Mouse (Mus musculus): ENCODE measurements at regions not wholly inside any gene's neighbourhood (a gene's known extent, or its start where the extent isn't known, plus 50 kb on each side); places are given as distances from the start of the nearest gene placed in this dataset.

- no peak for DNase-seq (ENCODE audit: low spot score in 2 of 2)
Observed at GRCm38 (mm10) chr1:60665329-60665728, 51.3 kb upstream of the Cd28 start.

GRCm38 (mm10) chr1:60662301-60662986 lies 54.2 kb upstream of the Cd28 start:
- DNase-seq (ENCODE audit: low spot score in 2 of 2) = no peak

- no peak for DNase-seq (ENCODE audit: low spot score in 2 of 2)
Observed at GRCm38 (mm10) chr1:60661857-60662256, 54.7 kb upstream of the Cd28 start.

GRCm38 (mm10) chr1:60659604-60660003 lies 57.0 kb upstream of the Cd28 start:
- DNase-seq (ENCODE audit: low spot score in 2 of 2) = no peak

- no peak for DNase-seq (ENCODE audit: low spot score in 2 of 2)
Observed at GRCm38 (mm10) chr1:60659041-60659440, 57.6 kb upstream of the Cd28 start.

- DNase-seq (ENCODE audit: low spot score in 2 of 2) = no peak
Observed at GRCm38 (mm10) chr1:60658383-60658782, 58.2 kb upstream of the Cd28 start.

GRCm38 (mm10) chr1:60657511-60657910 lies 59.1 kb upstream of the Cd28 start:
- no peak for DNase-seq (ENCODE audit: low spot score in 2 of 2)

- DNase-seq (ENCODE audit: low spot score in 2 of 2) = no peak
Observed at GRCm38 (mm10) chr1:60656976-60657375, 59.6 kb upstream of the Cd28 start.

GRCm38 (mm10) chr1:60655691-60656595 lies 60.7 kb upstream of the Cd28 start:
- DNase-seq (ENCODE audit: low spot score in 2 of 2) = no peak

- DNase-seq (ENCODE audit: low spot score in 2 of 2) = no peak
Observed at GRCm38 (mm10) chr1:60655206-60655605, 61.4 kb upstream of the Cd28 start.

- DNase-seq (ENCODE audit: low spot score in 2 of 2) = no peak
Observed at GRCm38 (mm10) chr1:60652570-60653011, 64.0 kb upstream of the Cd28 start.

GRCm38 (mm10) chr1:60650158-60650557 lies 66.4 kb upstream of the Cd28 start:
- DNase-seq (ENCODE audit: low spot score in 2 of 2) = no peak

- DNase-seq (ENCODE audit: low spot score in 2 of 2) = no peak
Observed at GRCm38 (mm10) chr1:60649303-60649850, 67.2 kb upstream of the Cd28 start.

- no peak for DNase-seq (ENCODE audit: low spot score in 2 of 2)
Observed at GRCm38 (mm10) chr1:60646828-60647227, 69.8 kb upstream of the Cd28 start.

- DNase-seq (ENCODE audit: low spot score in 2 of 2) = no peak
Observed at GRCm38 (mm10) chr1:60646174-60646573, 70.4 kb upstream of the Cd28 start.

GRCm38 (mm10) chr1:60645176-60645575 lies 71.4 kb upstream of the Cd28 start:
- no peak for DNase-seq (ENCODE audit: low spot score in 2 of 2)

- no peak for DNase-seq (ENCODE audit: low spot score in 2 of 2)
Observed at GRCm38 (mm10) chr1:60642761-60643160, 73.8 kb upstream of the Cd28 start.

GRCm38 (mm10) chr1:60642175-60642574 lies 74.4 kb upstream of the Cd28 start:
- DNase-seq (ENCODE audit: low spot score in 2 of 2) = no peak

GRCm38 (mm10) chr1:60641324-60641764 lies 74.4 kb upstream of the Raph1 start:
- no peak for DNase-seq (ENCODE audit: low spot score in 2 of 2)

GRCm38 (mm10) chr1:60639536-60639935 lies 72.6 kb upstream of the Raph1 start:
- DNase-seq (ENCODE audit: low spot score in 2 of 2) = no peak

GRCm38 (mm10) chr1:60639059-60639458 lies 72.2 kb upstream of the Raph1 start:
- no peak for DNase-seq (ENCODE audit: low spot score in 2 of 2)

GRCm38 (mm10) chr1:60636802-60637452 lies 70.0 kb upstream of the Raph1 start:
- no peak for DNase-seq (ENCODE audit: low spot score in 2 of 2)
